Mouse (Mus musculus): ENCODE measurements around the gene Riok2. TPM values are rescaled to one million over a fixed set of nuclear protein-coding genes. Genes with fewer than 3 reads are reported as not detected.

Gene Riok2
- total and polyA plus RNA-seq, 2 experiments from 2014 or later, result 16.2 to 31.0 TPM

DNA sequence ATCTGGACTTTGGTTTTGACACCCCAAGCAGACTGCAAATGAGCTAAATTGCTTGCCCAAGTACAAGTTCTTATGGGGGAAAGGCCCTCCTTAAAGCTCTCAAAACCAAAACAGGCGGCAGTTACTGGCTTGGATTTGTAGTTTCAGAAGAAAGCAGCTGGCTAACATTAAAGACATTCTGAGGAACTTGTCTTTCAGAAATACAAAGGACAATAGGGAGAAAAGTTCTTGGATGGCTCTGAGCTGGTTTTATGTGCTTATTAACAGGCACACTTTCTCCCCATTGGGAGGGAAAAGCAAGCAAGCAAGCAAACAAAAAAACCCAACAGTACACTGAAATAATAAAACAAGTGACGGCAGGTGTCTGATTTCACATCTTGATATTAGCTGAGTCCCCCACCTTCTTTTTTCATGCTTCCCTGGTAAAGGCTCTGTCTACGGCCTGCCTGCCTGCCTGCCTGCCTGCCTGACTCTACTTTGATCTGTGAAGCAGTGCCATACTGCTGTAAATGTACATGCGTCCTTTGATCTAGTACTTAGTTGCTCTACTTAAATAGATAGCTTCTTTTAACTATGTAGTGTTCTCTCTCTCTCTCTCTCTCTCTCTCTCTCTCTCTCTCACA is 67.9 kb downstream of the Riok2 start:
- no peaks in the 10 kb centered on the region for H3K36me3 ChIP-seq (ENCODE audit: insufficient read depth)
- no peaks in the 10 kb centered on the region for H3K27me3 ChIP-seq (ENCODE audit: insufficient read depth, low read length)
- ATAC-seq (peak; percentile 25; the same call in 1 of the 2 replicates), DNase-seq (no peak)
- H3K9ac ChIP-seq, result no peak overlapping the region
- H3K4me1 ChIP-seq (ENCODE audit: insufficient read depth), result no peaks in the 10 kb centered on the region
- no peak overlapping the region for H3K4me2 ChIP-seq (ENCODE audit: low read depth)
- 17% methylated on average over 4 of the region's 4 CpGs for WGBS
- no peak overlapping the region for H3K4me3 ChIP-seq (ENCODE audit: low read depth, low read length)
- no peak overlapping the region for H3K27ac ChIP-seq (ENCODE audit: low read depth, low read length)
- TF ChIP-seq CTCF (IDR thresholded peaks at IDR 0.05; ENCODE audit: low read depth), result no peak
- no peaks in the 10 kb centered on the region for H3K9me3 ChIP-seq (ENCODE audit: low read length)

DNA sequence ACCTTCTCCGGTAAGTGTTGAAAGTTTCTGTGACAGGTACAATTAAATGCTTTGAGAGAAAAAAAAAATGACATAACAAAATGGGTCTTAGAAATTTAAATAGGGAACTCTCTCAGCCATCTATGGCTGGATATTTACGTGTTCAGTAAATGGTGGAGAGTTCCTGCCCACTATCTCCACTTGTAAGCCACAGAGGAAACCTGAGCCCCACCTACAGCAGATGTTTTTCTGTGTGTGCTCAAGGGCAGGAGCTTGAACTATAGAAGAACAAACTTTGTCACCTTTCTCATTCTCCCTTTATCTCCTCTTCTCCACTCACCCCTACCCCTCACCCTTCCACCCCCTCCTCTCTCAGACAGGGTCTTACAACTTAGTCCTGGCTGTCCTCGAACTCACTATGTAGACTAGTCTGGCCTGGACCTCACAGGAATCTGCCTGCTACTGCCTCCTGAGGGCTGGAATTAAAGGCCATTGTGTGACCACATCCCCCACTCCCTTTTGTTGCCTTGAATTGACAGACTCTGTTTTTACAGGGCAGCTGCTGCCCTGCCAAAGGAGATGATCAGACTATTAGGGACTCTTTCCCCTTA is 70.3 kb downstream of the Riok2 start:
- H3K4me3 ChIP-seq (ENCODE audit: low read depth, low read length), result no peak overlapping the region
- H3K27ac ChIP-seq (ENCODE audit: low read depth, low read length), result no peak overlapping the region
- H3K9me3 ChIP-seq (ENCODE audit: low read length), result no peaks in the 10 kb centered on the region
- no peak overlapping the region for H3K4me2 ChIP-seq (ENCODE audit: low read depth)
- no peaks in the 10 kb centered on the region for H3K36me3 ChIP-seq (ENCODE audit: insufficient read depth)
- ATAC-seq (no peak), DNase-seq (no peak)
- H3K27me3 ChIP-seq (ENCODE audit: insufficient read depth, low read length), result no peaks in the 10 kb centered on the region
- peaks cover 8% of the 10 kb centered on the region; the same call in 1 of the 2 replicates for H3K4me1 ChIP-seq (ENCODE audit: insufficient read depth)
- H3K9ac ChIP-seq, result no peak overlapping the region
- 91% methylated on average over 3 of the region's 3 CpGs for WGBS
- no peak for TF ChIP-seq CTCF (IDR thresholded peaks at IDR 0.05; ENCODE audit: low read depth)

Other genes starting within 250 kb of the Riok2 start
- 27.5 and 45.4 TPM in 2 replicates for gene Lix1, start 28.4 kb downstream of the Riok2 start, total RNA-seq (2014; rRNA removed)
- 25.1 and 33.0 TPM in 2 replicates for gene Lix1, start 28.4 kb downstream of the Riok2 start, polyA plus RNA-seq (2015; fragmentation: Nextera tagmentation; extraction: Ambion mirVana)